Mouse (Mus musculus) adrenal gland, postnatal 10 days (tissue): Measurements from ENCODE around the gene Wwox. TPM values are rescaled to one million over a fixed set of nuclear protein-coding genes. Genes with fewer than 3 reads are reported as not detected.

Experiments used
- DNase-seq: peaks from one replicate; pipeline ENCODE4 v3.0.0; 2021; ENCODE audit warnings: mixed read lengths
- total RNA-seq, 2 experiments: library from RNA; stranded (reverse); gene quantifications; 2 replicates each; pipeline ENCODE4 v1.2.3; 2021

The Wwox gene
- total RNA-seq, 2 experiments from 2014 or later, result 20.8 to 28.4 TPM

GRCm38 (mm10) chr8:114743185-114743915 lies 303.9 kb downstream of the Wwox start:
- no peak for DNase-seq

- DNase-seq, result no peak
Observed at GRCm38 (mm10) chr8:114746373-114746772, 306.9 kb downstream of the Wwox start.

- DNase-seq, result no peak
Observed at GRCm38 (mm10) chr8:114751376-114752135, 312.1 kb downstream of the Wwox start.

GRCm38 (mm10) chr8:114759621-114760020 lies 320.2 kb downstream of the Wwox start:
- DNase-seq, result no peak

DNA sequence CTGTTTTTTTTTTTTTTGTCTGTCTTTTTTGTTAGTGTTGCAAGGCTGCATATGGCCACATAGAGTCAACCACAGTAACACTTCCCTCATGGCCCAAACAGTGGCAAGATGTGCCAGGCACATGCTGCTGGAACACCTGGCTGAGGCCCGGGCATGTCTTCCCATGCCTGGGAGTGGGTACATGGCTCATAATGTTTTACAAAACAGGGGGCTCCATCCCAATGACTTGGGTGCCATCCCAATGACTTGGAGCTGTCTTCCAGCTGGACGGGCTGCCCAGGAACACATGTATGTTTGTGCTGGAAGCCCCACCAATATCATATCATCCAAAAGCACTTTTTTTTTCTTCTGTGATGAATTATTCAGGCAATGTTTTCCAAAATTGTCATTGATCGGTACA lies 329.1 kb downstream of the Wwox start:
- DNase-seq, result no peak

GRCm38 (mm10) chr8:114770856-114771776 lies 331.7 kb downstream of the Wwox start:
- DNase-seq, result peak; percentile 85

GRCm38 (mm10) chr8:114772276-114772849 lies 332.9 kb downstream of the Wwox start:
- no peak for DNase-seq

DNA sequence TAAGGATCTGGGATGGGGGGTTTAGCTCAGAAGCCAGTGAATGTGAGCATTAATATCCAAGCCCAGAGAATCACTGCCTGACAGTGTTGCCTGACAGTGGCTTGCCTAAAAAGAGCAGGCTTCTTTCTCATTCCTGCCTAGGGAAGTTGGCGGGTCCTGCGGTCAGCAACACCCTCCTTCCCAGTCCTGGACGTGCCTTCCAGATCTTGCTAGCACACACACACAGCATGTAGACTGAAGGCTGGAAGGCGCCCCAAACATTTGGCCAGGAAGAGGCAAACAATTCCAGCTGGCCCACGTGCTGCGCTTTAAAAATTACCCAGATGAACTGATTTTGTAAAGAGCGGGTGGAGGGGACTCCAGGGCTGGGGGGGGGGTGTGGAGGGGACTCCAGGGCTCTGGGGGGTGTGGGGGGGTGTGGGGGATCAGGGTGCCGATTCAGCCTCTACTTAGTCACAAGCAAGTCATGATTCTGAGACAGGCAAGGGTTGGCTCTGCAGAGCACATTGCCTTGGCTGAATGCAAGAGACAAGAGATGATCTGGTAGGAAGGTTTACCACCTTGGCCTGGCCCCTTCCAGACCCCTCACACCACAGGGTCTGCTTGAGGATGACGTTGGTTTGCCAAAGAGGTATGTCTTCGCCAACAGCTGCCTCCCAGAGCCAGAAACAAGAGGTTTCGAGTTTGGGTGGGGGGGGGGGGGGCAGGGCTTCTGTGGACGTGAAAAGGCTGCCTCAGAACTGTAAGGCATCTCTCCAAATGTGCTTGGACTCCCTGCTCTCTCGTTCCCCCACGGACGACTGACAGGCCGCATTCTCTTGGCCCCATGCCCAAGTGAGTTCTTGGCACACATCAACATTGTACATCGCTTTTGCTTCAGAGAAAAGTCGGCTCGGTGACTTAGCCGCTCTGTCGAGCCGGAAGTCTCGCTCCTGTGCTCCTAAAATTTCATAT lies 334.3 kb downstream of the Wwox start:
- DNase-seq, result peak; percentile 84

GRCm38 (mm10) chr8:114774415-114774775 lies 334.9 kb downstream of the Wwox start:
- no peak for DNase-seq

- DNase-seq, result no peak
Observed at GRCm38 (mm10) chr8:114775543-114775942, 336.1 kb downstream of the Wwox start.

GRCm38 (mm10) chr8:114776696-114777095 lies 337.2 kb downstream of the Wwox start:
- DNase-seq, result no peak

GRCm38 (mm10) chr8:114777271-114777980 lies 338.0 kb downstream of the Wwox start:
- peak; percentile 24 for DNase-seq

DNA sequence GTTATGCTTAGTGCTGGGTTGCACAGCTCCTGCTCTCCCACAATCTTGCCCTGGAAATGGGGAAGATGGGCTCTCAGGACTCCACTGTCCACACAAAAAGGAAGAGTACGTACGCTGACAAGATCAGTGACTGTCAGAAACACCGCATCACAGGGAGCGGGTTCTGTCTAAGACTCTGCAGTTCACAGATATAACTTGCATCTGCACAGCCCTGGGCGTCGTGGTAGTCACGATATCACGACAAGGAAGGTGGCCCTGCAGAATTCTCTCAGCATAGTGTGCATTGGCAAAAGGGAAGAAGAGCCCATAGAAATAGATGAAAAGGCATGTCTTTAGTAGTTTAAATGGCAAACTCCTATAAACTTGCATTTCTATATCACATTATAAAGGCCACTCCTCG lies 339.5 kb downstream of the Wwox start:
- no peak for DNase-seq

GRCm38 (mm10) chr8:114783321-114783720 lies 343.9 kb downstream of the Wwox start:
- DNase-seq, result no peak

DNA sequence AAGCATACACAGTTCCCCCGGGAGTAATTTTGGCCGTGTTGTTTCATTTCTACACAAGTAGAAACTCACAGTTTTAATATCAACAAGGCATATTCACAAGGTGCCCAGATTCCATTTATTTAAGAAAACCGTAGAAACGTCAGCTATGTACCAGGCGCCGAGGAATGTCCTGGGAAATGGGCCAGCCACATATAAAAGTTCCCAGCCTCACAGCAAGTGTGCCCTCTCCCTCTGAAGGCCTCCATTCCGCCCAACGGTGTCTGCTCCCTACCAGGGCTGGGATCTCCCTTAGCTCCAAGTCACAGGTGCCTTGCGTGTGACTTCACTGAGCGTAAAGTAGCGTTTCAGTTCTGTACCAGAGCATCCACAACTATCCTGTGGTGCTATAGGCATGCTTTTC lies 346.4 kb downstream of the Wwox start:
- DNase-seq, result no peak

DNA sequence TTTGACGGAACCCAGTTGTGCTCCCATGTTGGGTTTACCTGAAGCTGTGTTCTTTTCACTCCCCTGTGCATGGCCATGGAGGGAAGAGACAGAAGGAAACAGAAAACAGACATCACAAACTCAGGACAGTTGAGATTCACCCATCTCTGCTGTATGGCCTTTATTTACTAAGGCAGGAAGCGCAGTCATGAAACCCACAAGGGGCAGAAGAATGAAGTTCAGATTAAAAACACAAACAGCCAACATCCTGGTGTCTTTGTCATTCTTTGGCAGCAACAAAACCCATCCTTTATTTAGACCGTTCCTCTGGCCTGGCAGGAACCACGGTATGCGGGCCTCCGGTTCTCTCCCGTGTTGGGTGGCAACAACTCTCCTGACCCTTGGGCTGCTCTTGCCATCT lies 350.2 kb downstream of the Wwox start:
- DNase-seq, result no peak

DNA sequence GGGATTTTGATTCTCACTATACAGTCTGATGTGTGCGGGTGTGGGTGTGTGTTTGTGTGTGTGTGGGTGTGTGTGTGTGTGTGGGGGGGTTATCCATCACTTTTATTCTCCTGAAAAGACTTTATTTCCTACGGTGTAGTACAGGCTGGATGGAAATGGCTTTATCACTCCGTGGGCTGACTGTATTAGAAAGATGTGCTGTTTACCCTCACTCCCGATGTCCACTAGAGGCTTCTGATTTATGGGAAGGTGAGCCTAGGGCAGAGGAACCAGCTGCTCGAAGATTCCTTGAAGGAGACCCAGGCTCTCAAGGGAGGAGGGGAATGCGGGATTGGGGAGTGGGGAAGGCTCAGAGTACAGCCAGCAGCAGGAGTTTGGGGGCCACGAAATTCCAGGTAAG lies 351.3 kb downstream of the Wwox start:
- DNase-seq, result no peak

DNA sequence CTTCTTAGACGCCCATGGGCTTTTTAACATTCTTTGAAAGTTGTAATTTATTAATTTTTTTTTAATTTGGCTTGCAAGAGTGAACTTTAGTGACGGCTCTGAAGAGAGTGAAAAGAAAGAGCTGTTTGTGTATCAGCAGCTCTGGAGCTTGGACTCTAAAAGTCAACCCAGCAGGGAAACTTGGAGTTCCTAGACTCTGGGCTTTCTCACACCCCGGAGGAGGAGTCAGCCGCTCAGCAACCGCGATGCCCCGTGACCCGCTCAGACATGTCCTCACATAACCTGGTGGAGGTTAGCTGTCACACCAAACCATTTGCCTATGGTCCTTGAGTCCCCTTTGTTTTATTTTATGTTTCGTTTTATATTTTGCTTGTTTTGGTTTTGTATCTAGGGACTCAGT lies 354.2 kb downstream of the Wwox start:
- peak; percentile 20 for DNase-seq

DNA sequence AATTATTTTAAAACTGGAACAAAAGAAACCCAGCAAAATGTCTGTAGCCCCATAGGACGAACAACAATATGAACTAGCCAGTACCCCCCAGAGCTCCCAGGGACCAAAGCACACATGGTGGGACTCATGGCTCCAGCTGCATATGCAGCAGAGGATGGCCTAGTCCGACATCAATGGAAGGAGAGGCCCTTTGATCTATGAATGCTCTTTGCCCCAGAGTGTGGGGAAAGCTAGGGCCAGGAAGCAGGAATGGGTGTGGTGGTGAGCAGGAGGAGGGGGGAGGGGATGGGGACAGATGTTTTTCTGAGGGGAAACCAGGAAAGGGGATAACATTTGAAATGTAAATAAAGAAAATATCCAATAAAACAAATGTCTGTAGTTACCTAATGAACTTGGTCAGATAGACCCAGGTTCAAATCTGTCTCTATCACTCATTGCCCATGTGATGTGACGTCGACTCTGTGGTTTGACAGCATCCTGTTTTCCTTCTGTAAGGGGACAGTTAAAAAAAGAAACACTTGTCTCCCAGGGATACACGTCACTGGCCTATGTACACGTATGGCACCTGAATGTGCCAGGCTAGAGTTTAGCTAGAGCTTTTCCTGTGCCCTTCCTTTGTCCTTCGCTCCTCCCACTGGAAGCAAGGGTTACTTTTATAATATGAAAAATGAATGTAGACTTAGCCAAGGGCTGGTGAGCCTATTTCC lies 362.1 kb downstream of the Wwox start:
- no peak for DNase-seq

- peak; percentile 14 for DNase-seq
Observed at GRCm38 (mm10) chr8:114803113-114803512, 363.7 kb downstream of the Wwox start.
